Mouse (Mus musculus) thymus, postnatal 0 days (tissue): Measurements from ENCODE around the gene Slc10a2. TPM values are rescaled to one million over a fixed set of nuclear protein-coding genes. Genes with fewer than 3 reads are reported as not detected.
"Not testable (repeated sequence)": the region's sequence is repeated elsewhere in the genome, so short reads cannot be mapped to it uniquely, and the experiment has no call there.

Experiments
- DNase-seq: peaks from one replicate; pipeline ENCODE4 v3.0.0-alpha.2; 2015; ENCODE audit warnings: low spot score
- polyA plus RNA-seq: library from polyadenylated mRNA; unstranded; fragments of >200 nt; fragmentation: Nextera tagmentation; extraction: Ambion mirVana; gene quantifications from 2 replicates; pipeline ENCODE4 v1.2.1, GENCODE M21; 2015

Slc10a2 gene
- polyA plus RNA-seq, result not detected in 2 replicates

GRCm38 (mm10) chr8:5105186-5105585, at the start of gene Slc10a2:
Slc10a2 (minus strand) TSS chr8:5105351.
- no peak for DNase-seq

- DNase-seq, result no peak
These were observed 24.2 kb upstream of the Slc10a2 start for GRCm38 (mm10) chr8:5129322-5129829.

DNA sequence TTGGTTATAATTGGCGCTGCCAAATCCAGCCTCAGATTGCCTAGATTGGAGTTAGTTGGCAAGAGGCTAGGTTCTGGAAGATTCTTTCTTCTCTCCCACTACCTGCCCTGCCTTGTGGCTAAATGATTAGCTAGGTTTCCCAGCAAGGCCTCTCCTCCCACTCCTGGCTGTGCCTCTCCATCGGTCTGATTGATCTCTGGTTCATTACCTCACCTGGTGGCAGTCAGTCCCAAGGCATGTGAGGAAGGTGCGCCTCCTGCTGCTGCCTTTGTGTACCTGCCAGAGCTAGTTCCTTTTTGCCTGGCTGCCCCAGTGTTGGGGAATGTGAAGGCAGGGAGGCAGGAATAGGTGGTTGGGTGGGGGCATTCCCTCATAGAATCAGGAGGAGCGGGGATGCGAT, 1.7 kb upstream of the Slc10a2 start:
- DNase-seq, result no peak

DNA sequence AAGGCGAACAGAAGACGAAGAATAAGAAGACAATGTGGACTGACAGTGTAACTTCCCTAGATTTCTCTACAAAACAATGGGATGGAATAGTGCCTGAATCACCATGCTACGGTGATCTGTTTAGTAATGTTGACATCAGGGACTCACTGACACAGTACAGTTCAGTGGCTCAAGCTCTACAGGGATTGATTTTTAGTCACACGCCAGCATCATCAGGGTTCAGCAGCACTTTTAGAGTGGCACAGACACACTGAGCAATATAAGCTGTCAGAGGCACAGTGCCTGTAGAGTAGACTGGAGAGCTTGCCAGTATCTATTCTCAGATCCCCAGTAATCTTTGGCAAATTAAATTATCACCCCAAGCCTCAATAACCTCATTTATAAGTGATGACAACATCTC, 9.8 kb downstream of the Slc10a2 start:
- no peak for DNase-seq

- DNase-seq, result not testable (repeated sequence)
These were observed 11.2 kb downstream of the Slc10a2 start for GRCm38 (mm10) chr8:5093991-5094390.

DNA sequence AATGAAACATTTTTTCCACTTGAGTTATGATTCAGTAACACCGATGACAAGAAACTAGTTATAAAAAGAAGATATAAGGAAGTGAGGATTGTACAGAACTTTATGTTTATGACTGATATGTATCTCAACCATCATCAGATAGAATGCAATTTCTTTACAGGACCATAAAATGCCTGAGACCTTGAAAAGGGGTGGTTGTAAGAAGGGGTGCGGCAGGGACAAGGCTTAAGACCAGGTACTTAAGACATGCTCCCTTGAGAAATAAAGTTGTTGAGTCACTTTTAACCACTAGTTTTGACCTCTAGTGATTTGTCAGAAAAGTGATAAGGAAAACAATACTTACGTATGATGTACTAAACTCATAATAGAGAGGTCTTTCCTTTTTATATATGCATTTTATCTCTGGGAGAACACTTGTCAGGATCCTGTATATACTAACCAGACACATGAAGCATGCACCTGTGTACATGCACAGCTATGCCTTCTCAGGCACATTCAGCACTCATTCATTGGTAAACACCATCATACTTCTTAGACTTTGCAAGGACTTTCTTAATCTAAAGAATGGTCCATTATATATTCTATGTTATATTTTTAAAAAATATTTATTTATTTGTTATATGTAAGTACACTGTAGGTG, 31.4 kb downstream of the Slc10a2 start:
- no peak for DNase-seq

DNA sequence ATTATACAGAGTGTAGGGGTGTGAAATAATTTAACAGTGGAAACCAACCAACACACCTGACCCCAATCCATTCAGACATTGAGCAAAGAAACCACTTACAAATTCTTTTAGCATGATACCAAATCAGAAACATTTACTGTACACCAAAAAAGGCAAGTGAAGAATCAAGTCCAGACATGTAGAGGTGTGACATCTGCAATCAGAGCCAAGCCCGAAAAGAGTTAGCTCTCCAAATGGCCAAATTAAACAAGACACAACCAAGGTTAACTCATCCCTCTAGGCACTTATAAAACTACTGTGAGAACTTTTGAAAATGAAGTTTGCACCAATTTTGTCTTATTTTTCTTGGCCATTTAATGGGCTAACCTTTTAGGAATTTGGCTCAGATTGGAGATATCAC, 46.3 kb downstream of the Slc10a2 start:
- no peak for DNase-seq

- DNase-seq, result not testable (repeated sequence)
These were observed 60.7 kb downstream of the Slc10a2 start for GRCm38 (mm10) chr8:5044361-5044900.

DNA sequence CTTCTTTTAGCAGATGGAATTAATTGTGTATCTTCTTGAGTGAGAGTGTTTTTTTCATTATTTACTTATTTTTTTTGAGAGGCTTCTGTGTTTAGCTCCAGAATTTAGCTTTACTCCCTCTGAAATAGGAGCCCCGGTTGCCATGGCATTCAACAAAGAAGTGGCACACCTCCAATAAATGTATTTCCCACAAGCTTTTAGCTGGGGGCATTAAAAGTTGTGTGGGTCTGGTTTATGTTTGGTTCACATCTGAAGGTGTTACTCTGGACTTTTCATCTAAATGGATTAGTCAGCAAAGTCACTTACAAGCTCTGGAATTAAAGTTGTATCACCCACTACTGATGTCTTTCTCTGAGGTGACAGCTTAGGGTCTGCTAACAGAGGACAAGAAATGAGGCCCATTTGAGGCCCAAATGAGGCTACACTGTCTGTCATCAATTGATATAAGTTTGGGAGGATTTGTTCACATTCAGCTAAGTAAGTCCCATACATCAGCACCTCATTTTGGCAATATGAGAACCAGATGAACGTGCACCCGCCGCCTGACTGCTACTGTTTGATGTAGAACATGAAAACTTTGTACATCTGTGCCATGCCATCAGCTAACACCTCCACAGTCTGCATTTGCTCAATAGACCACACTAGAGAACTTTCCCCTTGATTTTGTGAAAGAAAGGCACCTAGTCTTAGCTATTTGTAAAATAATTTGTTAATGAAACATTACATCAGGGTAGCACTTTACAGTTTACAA, 66.2 kb downstream of the Slc10a2 start:
- DNase-seq, result no peak
